Mouse (Mus musculus) stomach, embryonic 15.5 days (tissue): ENCODE results near the gene Esp18. TPM values are rescaled to one million over a fixed set of nuclear protein-coding genes. Genes with fewer than 3 reads are reported as not detected.

Experiments used
- ATAC-seq: fragments of 200-750 bp; cut with Nextera tagmentation; 2 replicates; pipeline ENCODE4 v1.8.0; 2017; ENCODE audit warnings: low read depth, moderate number of reproducible peaks, moderate TSS enrichment; ENCODE audit not compliant: insufficient read depth, low FRiP score
- H3K27ac ChIP-seq: fragments of 300-500 bp; sonication (generic); 2 replicates; pipeline ENCODE4 v1.5.1; 2015; ENCODE audit warnings: mild to moderate bottlenecking, inconsistent platforms
- H3K27me3 ChIP-seq: fragments of 300-500 bp; sonication (generic); replicated peaks from 2 replicates; pipeline ENCODE4 v1.6.1; 2015; ENCODE audit warnings: inconsistent platforms
- H3K36me3 ChIP-seq: fragments of 300-500 bp; sonication (generic); 2 replicates; pipeline ENCODE4 v1.6.1; 2015; ENCODE audit warnings: inconsistent platforms
- H3K4me1 ChIP-seq: fragments of 300-500 bp; sonication (generic); 2 replicates; pipeline ENCODE4 v1.6.1; 2015; ENCODE audit warnings: inconsistent platforms
- H3K4me2 ChIP-seq: fragments of 300-500 bp; sonication (generic); 2 replicates; pipeline ENCODE4 v1.6.1; 2015; ENCODE audit warnings: mild to moderate bottlenecking, inconsistent platforms
- H3K4me3 ChIP-seq: fragments of 300-500 bp; sonication (generic); replicated peaks from 2 replicates; pipeline ENCODE4 v1.5.1; 2015; ENCODE audit warnings: inconsistent platforms
- H3K9ac ChIP-seq: fragments of 300-500 bp; sonication (generic); 2 replicates; pipeline ENCODE4 v1.6.1; 2015; ENCODE audit warnings: inconsistent platforms
- H3K9me3 ChIP-seq: fragments of 300-500 bp; sonication (generic); 2 replicates; pipeline ENCODE4 v1.6.1; 2016; ENCODE audit warnings: inconsistent platforms
- WGBS: fragments of 180-500 bp; shearing (Covaris S2); methylation state at CpG from one replicate; pipeline ENCODE4 v1.1.7; 2015; 5-methylcytosine and 5-hydroxymethylcytosine counted together
- microRNA-seq: library from miRNA; unstranded; fragments of <30 nt; microRNA quantifications from one replicate; pipeline ENCODE4, GENCODE M21; 2016
- polyA plus RNA-seq: library from polyadenylated mRNA; unstranded; fragments of >200 nt; fragmentation: Nextera tagmentation; extraction: Ambion mirVana; gene quantifications from 2 replicates; pipeline ENCODE4 v1.2.1, GENCODE M21; 2015

Esp18 gene
- polyA plus RNA-seq, result not detected in 2 replicates

- Histone ChIP-seq H3K9me3 (no peaks in the 10 kb centered on the region), H3K4me2 (no peak within 1 kb of the TSS), H3K4me1 (no peaks in the 10 kb centered on the region), H3K27ac (no peak within 1 kb of the TSS), H3K9ac (no peak within 1 kb of the TSS), H3K27me3 (no peaks in the 10 kb centered on the region), H3K4me3 (no peak within 1 kb of the TSS), H3K36me3 (no peaks in the 10 kb centered on the region)
- ATAC-seq, result no peak
- 70% methylated on average over 2 of the region's 2 CpGs for WGBS
Measured at GRCm38 (mm10) chr17:39406059-39406458, at the start of gene Esp18. Gene Esp18 (plus strand): TSS chr17:39406359.

GRCm38 (mm10) chr17:39363316-39363715, 42.8 kb upstream of the Esp18 start:
- no peaks in the 10 kb centered on the region for H3K36me3 ChIP-seq
- H3K4me3 ChIP-seq, result no peak overlapping the region
- WGBS, result 61% methylated on average over 3 of the region's 3 CpGs
- H3K4me2 ChIP-seq, result no peak overlapping the region
- no peak for ATAC-seq
- no peaks in the 10 kb centered on the region for H3K27me3 ChIP-seq
- H3K27ac ChIP-seq, result no peak overlapping the region
- H3K4me1 ChIP-seq, result no peaks in the 10 kb centered on the region
- H3K9me3 ChIP-seq, result no peaks in the 10 kb centered on the region
- no peak overlapping the region for H3K9ac ChIP-seq

Small RNA genes within 50 kb of the gene (microRNA-seq; reads per million reads assigned to microRNA genes)
- gene Gm26429, result not detected

Other genes with a start within 250 kb of the Esp18 start
- not detected in 2 replicates for gene Esp16, start 129.8 kb downstream of the Esp18 start, polyA plus RNA-seq
- not detected in 2 replicates for gene Esp15, start 234.6 kb downstream of the Esp18 start, polyA plus RNA-seq